Mouse (Mus musculus) intestine, embryonic 16.5 days (tissue): ENCODE measurements around the gene Nf2. TPM values are rescaled to one million over a fixed set of nuclear protein-coding genes. Genes with fewer than 3 reads are reported as not detected.

ENCODE experiments used
- ATAC-seq: fragments of 200-750 bp; cut with Nextera tagmentation; 2 replicates; pipeline ENCODE4 v1.8.0; 2017; ENCODE audit warnings: moderate TSS enrichment, moderate library complexity
- H3K27ac ChIP-seq: fragments of 300-500 bp; sonication (generic); 2 replicates; pipeline ENCODE4 v1.5.1; 2014; ENCODE audit warnings: mild to moderate bottlenecking, low read length
- H3K27me3 ChIP-seq: fragments of 300-500 bp; sonication (generic); replicated peaks from 2 replicates; pipeline ENCODE4 v1.6.1; 2014; ENCODE audit warnings: low read length, control low read depth, mixed read lengths; ENCODE audit not compliant: control insufficient read depth, insufficient read depth
- H3K36me3 ChIP-seq: fragments of 300-500 bp; sonication (generic); 2 replicates; pipeline ENCODE4 v1.6.1; 2014; ENCODE audit warnings: low read length, control low read depth; ENCODE audit not compliant: control insufficient read depth, insufficient read depth
- H3K4me1 ChIP-seq: fragments of 300-500 bp; sonication (generic); 2 replicates; pipeline ENCODE4 v1.6.1; 2014; ENCODE audit warnings: low read length, control low read depth, mixed read lengths; ENCODE audit not compliant: control insufficient read depth, insufficient read depth
- H3K4me2 ChIP-seq: fragments of 300-500 bp; sonication (generic); 2 replicates; pipeline ENCODE4 v1.6.1; 2014; ENCODE audit warnings: low read depth, low read length, control low read depth
- H3K4me3 ChIP-seq: fragments of 300-500 bp; sonication (generic); 2 replicates; pipeline ENCODE4 v1.5.1; 2014; ENCODE audit warnings: mild to moderate bottlenecking, low read length
- H3K9ac ChIP-seq: fragments of 300-500 bp; sonication (generic); 2 replicates; pipeline ENCODE4 v1.6.1; 2014; ENCODE audit warnings: low read depth, low read length
- H3K9me3 ChIP-seq: fragments of 300-500 bp; sonication (generic); 2 replicates; pipeline ENCODE4 v1.6.1; 2016; ENCODE audit warnings: low read length, control low read depth; ENCODE audit not compliant: control insufficient read depth
- WGBS: fragments of 180-500 bp; shearing (Covaris S2); extraction: QIAGEN DNeasy Blood & Tissue Kit; methylation state at CpG from one replicate; pipeline ENCODE4 v1.1.7; 2014; 5-methylcytosine and 5-hydroxymethylcytosine counted together
- polyA plus RNA-seq: library from polyadenylated mRNA; unstranded; fragments of >200 nt; fragmentation: Nextera tagmentation; extraction: Ambion mirVana; gene quantifications from 2 replicates; pipeline ENCODE4 v1.2.1, GENCODE M21; 2015

Nf2 gene
- polyA plus RNA-seq, 1 experiment from 2014 or later, result 38.0 TPM

DNA sequence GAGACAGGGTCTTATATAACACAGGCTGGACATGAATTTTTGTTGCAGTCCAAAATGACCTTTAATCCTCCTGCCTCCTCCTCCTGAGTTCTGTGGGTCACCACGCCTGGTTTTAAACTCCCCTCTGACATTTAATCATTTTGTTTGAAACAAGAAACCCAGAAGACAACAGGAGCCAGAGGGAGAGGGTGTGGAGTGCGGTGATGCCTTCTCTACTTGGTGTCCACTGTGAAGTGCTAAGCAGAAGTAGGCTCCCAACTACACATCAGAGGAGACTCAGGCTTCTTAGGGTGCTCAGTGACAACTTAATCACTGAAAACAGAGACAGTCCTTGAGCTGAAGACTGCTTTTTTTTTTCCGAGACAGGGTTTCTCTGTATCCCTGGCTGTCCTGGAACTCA is 68.4 kb downstream of the Nf2 start:
- Histone ChIP-seq H3K4me2 (no peak overlapping the region), H3K36me3 (peaks cover 3% of the 10 kb centered on the region; the same call in 1 of the 2 replicates), H3K4me3 (no peak overlapping the region), H3K27me3 (no peaks in the 10 kb centered on the region), H3K4me1 (no peaks in the 10 kb centered on the region), H3K9me3 (no peaks in the 10 kb centered on the region), H3K9ac (no peak overlapping the region), H3K27ac (no peak overlapping the region)
- 69% methylated on average over 3 of the region's 3 CpGs for WGBS
- no peak for ATAC-seq

DNA sequence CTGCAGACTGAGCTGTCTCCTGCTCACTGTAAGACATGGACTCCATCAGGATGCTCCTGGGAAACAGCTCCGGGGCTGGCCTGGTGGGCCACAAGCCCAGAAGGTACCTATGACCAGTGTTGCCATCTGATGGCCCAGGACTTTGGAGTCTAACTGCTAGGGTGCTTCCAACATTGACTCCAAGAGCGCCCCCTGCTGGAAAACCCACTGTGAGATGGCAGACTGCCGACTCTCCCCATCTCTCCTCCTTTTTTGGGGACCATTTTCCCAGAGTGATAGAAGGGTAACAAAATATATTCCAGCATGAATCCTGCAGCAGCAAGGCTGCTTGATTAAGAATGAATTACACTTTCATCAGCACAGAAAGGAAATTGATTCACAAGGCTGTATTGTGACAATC is 76.4 kb downstream of the Nf2 start:
- Histone ChIP-seq H3K4me1 (no peaks in the 10 kb centered on the region), H3K9ac (no peak overlapping the region), H3K4me3 (no peak overlapping the region), H3K27ac (no peak overlapping the region), H3K27me3 (no peaks in the 10 kb centered on the region), H3K4me2 (no peak overlapping the region), H3K36me3 (no peaks in the 10 kb centered on the region), H3K9me3 (no peaks in the 10 kb centered on the region)
- WGBS, result 33% methylated on average over 3 of the region's 3 CpGs
- ATAC-seq, result no peak

DNA sequence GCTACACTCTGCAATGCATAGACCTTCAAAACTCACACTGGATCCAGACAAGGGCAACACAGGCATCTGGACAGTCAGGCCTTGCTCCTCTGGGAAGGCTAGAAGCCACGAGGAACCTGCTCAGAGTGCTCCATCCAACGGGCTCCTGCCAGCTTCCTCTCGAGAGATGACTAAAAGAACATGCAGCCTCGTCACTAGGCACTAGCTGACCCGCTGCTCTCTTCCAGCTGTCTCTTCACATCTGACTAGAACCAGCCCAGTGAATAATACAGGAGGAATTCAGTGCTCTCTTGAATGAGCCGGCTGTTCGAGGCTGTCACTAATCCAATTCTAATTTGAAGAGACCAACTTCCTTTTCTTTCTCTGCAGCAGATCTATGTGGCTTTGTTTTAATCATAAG is 77.6 kb downstream of the Nf2 start:
- no peak for ATAC-seq
- no peak overlapping the region for H3K27ac ChIP-seq
- no peaks in the 10 kb centered on the region for H3K4me1 ChIP-seq
- WGBS, result 69% methylated on average over 7 of the region's 7 CpGs
- H3K9me3 ChIP-seq, result no peaks in the 10 kb centered on the region
- no peak overlapping the region for H3K4me3 ChIP-seq
- no peaks in the 10 kb centered on the region for H3K36me3 ChIP-seq
- H3K27me3 ChIP-seq, result no peaks in the 10 kb centered on the region
- no peak overlapping the region for H3K9ac ChIP-seq
- no peak overlapping the region for H3K4me2 ChIP-seq

DNA sequence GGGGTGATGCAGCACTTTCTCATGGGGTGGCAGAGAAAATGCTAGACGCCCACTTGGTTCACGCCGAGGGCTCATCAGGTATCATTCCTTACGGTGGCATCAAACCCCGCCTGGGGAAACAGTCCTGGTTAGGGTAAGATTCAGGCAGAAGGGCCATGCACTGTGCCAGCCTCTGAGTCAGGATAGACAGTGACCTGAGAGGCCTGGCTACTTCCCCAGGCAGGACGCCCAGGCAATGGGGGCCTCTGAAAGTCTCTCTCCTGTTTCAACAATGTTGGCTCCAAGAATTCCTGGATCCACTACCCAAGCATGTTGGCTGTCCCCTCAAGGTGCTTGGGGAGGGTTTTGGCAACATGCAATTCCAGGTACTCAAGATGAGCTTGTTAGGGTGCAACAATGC is 79.5 kb downstream of the Nf2 start:
- Histone ChIP-seq H3K27me3 (no peaks in the 10 kb centered on the region), H3K4me2 (no peak overlapping the region), H3K4me3 (no peak overlapping the region), H3K27ac (no peak overlapping the region), H3K9me3 (no peaks in the 10 kb centered on the region), H3K9ac (no peak overlapping the region), H3K4me1 (no peaks in the 10 kb centered on the region), H3K36me3 (no peaks in the 10 kb centered on the region)
- ATAC-seq, result no peak
- 95% methylated on average over 6 of the region's 6 CpGs for WGBS

DNA sequence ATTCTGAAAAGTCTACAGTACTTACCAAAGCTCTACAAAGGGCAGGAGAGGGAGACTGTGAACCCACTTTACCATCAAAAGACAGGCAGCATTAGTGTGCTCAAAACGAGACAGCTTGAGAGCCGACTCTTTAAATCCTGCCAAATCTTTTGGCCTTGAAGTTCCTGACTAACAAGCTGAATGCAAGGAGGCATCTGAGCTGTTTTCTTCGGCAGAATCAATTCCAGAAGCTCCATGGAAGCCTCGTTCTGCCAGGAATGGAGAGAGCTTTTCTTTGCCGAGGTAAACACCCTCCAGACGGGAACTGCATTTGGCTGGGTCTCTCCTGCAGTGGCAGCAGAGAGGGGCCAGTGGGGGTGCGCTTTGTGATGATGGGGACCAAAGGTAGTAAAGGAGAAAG is 80.0 kb downstream of the Nf2 start:
- no peaks in the 10 kb centered on the region for H3K27me3 ChIP-seq
- 71% methylated on average over 7 of the region's 7 CpGs for WGBS
- H3K4me1 ChIP-seq, result no peaks in the 10 kb centered on the region
- H3K4me2 ChIP-seq, result no peak overlapping the region
- H3K27ac ChIP-seq, result no peak overlapping the region
- no peak overlapping the region for H3K4me3 ChIP-seq
- no peak overlapping the region for H3K9ac ChIP-seq
- H3K36me3 ChIP-seq, result no peaks in the 10 kb centered on the region
- no peaks in the 10 kb centered on the region for H3K9me3 ChIP-seq
- ATAC-seq, result no peak

DNA sequence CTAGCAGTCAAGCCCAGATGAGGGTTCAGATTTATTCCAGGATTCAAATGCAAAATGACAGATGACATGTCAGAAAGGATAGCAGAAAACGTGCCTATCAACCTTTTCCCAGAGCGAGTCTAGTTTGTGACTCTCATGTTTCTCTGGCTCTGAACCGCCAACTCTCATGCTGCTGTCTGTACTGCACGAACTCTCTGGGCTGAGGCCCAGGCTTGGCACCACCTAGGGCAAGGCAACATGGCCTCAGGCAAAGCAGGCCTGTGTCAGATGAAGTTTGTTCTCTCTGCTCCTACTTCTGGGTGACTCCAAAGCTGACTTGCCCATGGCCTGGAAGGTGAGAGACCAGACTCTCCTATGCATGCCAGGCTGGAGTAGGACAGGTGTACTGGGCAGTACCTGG is 80.9 kb downstream of the Nf2 start:
- Histone ChIP-seq H3K9ac (no peak overlapping the region), H3K4me1 (no peaks in the 10 kb centered on the region), H3K36me3 (no peaks in the 10 kb centered on the region), H3K27ac (no peak overlapping the region), H3K4me3 (no peak overlapping the region), H3K9me3 (no peaks in the 10 kb centered on the region), H3K27me3 (0 out of 2 replicates have a peak, but pooled peaks cover 1% of the 10 kb centered on the region), H3K4me2 (no peak overlapping the region)
- 89% methylated on average over 4 of the region's 4 CpGs for WGBS
- ATAC-seq, result no peak

DNA sequence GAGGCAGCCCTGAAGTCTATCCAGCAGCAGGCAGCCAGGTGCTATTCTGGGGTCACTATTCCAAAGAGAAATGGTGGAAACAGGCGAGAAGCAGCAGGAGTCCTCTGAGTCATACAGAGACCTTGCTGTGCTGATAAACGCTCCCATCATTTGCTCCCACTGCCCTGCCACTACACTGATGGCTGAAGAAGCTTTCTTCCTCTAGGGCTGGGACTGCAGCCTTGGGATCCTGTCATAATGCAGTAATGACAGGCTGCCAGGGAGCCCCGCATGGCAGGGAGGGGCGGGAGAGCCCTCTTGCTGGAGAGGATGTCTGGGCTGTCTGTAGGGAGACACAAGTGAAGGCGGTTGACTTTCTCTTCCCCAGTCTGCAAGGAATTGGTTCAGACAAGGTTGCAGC is 84.9 kb downstream of the Nf2 start:
- WGBS, result 39% methylated on average over 5 of the region's 5 CpGs
- ATAC-seq, result no peak
- no peak overlapping the region for H3K9ac ChIP-seq
- H3K27ac ChIP-seq, result no peak overlapping the region
- H3K9me3 ChIP-seq, result no peaks in the 10 kb centered on the region
- no peaks in the 10 kb centered on the region for H3K4me1 ChIP-seq
- H3K36me3 ChIP-seq, result no peaks in the 10 kb centered on the region
- peaks cover 10% of the 10 kb centered on the region for H3K27me3 ChIP-seq
- no peak overlapping the region for H3K4me2 ChIP-seq
- H3K4me3 ChIP-seq, result no peak overlapping the region

DNA sequence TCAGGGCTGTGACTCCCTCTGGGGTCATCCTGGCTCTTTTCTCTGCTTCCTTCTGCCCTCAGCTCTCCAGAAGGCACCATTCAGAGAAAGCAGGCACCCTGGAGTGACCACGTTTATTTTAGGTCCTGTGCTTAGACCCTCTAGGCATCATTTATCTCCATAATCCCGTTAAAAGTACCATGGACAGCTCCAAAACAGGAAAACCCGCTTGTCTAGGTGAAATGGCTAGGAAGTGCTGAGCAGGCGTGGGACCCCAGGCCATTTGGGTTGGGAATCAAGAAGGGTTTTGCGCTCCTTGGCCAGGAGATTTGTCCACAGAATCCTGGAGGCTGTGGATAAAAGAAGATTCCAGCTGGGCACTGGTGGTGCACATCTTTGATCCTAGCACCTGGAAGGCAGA is 85.7 kb downstream of the Nf2 start:
- Histone ChIP-seq H3K4me1 (no peaks in the 10 kb centered on the region), H3K27ac (no peak overlapping the region), H3K4me3 (no peak overlapping the region), H3K27me3 (peaks cover 10% of the 10 kb centered on the region), H3K9me3 (no peaks in the 10 kb centered on the region), H3K9ac (no peak overlapping the region), H3K36me3 (no peaks in the 10 kb centered on the region), H3K4me2 (no peak overlapping the region)
- ATAC-seq, result no peak
- 11% methylated on average over 5 of the region's 5 CpGs for WGBS

DNA sequence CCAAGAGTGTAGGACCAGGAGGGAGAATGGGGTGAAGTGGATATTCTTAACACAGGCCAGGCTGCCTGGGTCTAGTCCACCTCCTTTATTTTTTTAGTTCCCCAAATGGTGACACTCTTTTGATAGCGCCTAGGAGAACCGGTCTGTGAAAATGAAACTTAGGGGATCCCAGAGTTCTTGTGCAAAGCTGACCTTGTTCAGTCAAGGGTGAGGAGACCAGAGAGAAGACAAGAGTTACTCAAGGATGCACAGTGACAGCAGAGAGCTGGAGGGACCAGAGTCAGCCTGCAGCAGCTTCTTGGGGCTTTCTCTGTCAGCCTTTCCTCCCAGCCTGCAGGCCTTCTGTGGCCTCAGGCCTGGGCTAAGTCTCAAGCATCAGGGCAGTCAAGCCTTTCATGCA is 86.8 kb downstream of the Nf2 start:
- H3K4me2 ChIP-seq, result no peak overlapping the region
- WGBS, result 15% methylated on average over 2 of the region's 2 CpGs
- ATAC-seq, result no peak

DNA sequence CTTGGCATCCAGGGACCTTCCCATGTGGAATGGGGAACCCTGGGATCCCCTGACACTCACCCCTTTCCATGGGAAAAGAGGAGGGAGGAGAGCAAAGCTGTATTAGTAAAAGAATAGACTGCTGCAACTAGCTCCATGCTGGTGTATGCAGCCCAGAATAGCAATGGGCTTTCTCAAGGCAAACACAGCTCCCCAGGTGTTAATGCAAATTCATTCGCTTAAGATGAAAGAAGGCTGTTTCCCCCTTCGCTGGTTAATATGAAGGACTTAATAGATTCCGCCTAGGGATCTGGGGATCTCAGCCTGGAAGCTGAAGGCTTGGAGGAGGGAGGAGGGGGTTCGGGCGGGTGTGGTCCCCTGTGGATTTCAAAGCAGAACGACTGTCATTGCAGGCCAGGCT is 87.3 kb downstream of the Nf2 start:
- no peak overlapping the region for H3K9ac ChIP-seq
- no peak overlapping the region for H3K27ac ChIP-seq
- H3K27me3 ChIP-seq, result peaks cover 10% of the 10 kb centered on the region
- H3K4me3 ChIP-seq, result no peak overlapping the region
- no peaks in the 10 kb centered on the region for H3K4me1 ChIP-seq
- no peaks in the 10 kb centered on the region for H3K36me3 ChIP-seq
- no peak overlapping the region for H3K4me2 ChIP-seq
- no peak for ATAC-seq
- no peaks in the 10 kb centered on the region for H3K9me3 ChIP-seq
- 18% methylated on average over 6 of the region's 6 CpGs for WGBS

More for the DNA sequence above, 86.8 kb downstream of the Nf2 start:
- H3K27me3 ChIP-seq, result peaks cover 10% of the 10 kb centered on the region
- H3K36me3 ChIP-seq, result no peaks in the 10 kb centered on the region
- H3K4me3 ChIP-seq, result no peak overlapping the region
- no peaks in the 10 kb centered on the region for H3K4me1 ChIP-seq
- H3K9me3 ChIP-seq, result no peaks in the 10 kb centered on the region
- H3K9ac ChIP-seq, result no peak overlapping the region
- H3K27ac ChIP-seq, result no peak overlapping the region
